Mouse (Mus musculus): ENCODE results near the gene Ank. TPM values are rescaled to one million over a fixed set of nuclear protein-coding genes. Genes with fewer than 3 reads are reported as not detected.

Gene Ank
- polyA plus RNA-seq, 1 experiment from 2014 or later, result 11.0 TPM

DNA sequence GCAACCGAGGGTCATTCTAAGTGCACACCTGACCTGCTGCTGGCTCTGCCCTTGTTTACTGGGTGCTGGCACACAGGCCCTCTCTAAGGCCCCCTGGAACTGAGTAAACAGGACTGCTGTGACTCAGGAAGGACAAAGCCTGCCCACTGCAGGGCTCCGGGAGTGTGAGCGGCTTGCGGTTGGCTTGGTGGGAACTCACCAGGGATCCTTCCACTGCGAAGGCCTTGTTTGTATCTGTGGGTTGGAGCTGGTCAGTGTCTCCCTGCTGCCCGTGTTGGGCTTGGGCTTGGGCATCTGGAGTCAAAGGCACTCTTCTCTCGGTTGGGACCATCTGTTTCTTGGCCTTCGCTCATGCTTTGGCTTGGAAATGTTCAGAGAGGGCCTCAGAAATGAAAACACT is 129.1 kb downstream of the Ank start:
- Histone ChIP-seq H3K27ac (no peak overlapping the region), H3K9ac (ENCODE audit: low read depth, low read length) (no peak overlapping the region), H3K36me3 (ENCODE audit: insufficient read depth, low read length) (peaks cover 11% of the 10 kb centered on the region), H3K9me3 (replicated peaks; ENCODE audit: low read length) (no peaks in the 10 kb centered on the region), H3K4me1 (replicated peaks; ENCODE audit: insufficient read depth, low read length) (no peaks in the 10 kb centered on the region), H3K27me3 (ENCODE audit: insufficient read depth, low read length) (no peaks in the 10 kb centered on the region), H3K4me3 (replicated peaks; ENCODE audit: low read depth, low read length) (no peak overlapping the region), H3K4me2 (ENCODE audit: low read length) (no peak overlapping the region)
- DNase-seq (ENCODE audit: low spot score), result no peak
- TF ChIP-seq CTCF (IDR thresholded peaks at IDR 0.05; ENCODE audit: low read depth), result no peak
- 68% methylated on average over 8 of the region's 8 CpGs for WGBS
- no peak for ATAC-seq (replicated peaks; ENCODE audit: low FRiP score, low read depth)

DNA sequence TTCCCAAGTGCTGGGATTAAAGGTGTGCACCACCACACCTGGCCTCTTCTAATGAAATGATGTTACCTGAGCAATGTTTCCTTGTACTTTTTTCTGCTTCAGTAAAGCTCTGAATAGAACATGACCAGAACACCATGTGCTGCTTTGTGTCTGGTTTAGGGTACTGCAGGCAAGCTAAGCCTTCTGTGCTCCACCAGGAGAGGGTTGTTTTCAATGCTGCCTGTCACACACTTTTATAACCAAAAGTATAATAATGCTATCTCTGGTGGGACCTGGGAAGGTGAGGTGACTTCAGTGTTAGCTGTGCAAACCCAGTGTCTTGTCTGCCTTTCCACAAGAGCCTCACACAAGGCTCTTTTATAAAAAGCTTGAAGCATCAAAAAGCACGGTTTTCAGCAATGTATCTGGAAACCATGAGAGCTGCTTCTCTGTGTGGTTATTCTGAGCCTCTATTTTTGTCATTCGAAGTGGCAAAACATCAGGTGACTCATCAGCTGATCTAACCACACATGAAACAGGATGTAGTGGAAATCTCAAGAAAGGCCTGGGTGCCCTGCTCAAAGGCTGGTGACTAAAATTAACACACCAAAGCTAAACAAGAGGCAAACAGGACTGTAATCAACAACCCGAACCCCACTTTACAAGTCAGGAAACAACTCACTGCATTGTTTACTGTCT is 130.1 kb downstream of the Ank start:
- 67% methylated on average over 3 of the region's 3 CpGs for WGBS
- Histone ChIP-seq H3K4me1 (replicated peaks; ENCODE audit: insufficient read depth, low read length) (no peaks in the 10 kb centered on the region), H3K9me3 (replicated peaks; ENCODE audit: low read length) (no peaks in the 10 kb centered on the region), H3K4me2 (ENCODE audit: low read length) (no peak overlapping the region), H3K27ac (no peak overlapping the region), H3K36me3 (ENCODE audit: insufficient read depth, low read length) (peaks cover 12% of the 10 kb centered on the region), H3K4me3 (replicated peaks; ENCODE audit: low read depth, low read length) (no peak overlapping the region), H3K9ac (ENCODE audit: low read depth, low read length) (no peak overlapping the region), H3K27me3 (ENCODE audit: insufficient read depth, low read length) (no peaks in the 10 kb centered on the region)
- DNase-seq (ENCODE audit: low spot score), result no peak
- ATAC-seq (replicated peaks; ENCODE audit: low FRiP score, low read depth), result no peak
- TF ChIP-seq CTCF (IDR thresholded peaks at IDR 0.05; ENCODE audit: low read depth), result no peak

DNA sequence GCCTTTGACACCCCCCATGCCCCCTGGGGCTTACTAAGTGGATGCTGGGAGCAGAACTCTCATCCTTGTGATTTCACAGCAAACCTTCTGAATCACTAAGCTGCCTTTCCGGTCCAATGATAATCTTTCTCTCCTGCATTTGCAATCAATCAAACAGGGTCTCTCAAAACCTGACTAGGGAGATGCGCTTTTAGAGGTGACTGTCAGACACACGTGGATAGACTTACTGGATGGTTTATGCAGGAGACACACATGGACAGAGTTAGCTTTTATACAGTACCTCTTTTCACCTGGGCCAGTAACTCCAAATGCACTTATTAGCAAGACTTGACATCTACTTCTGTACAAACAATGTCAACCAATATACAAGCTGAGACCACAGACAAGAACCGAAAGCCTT is 131.0 kb downstream of the Ank start:
- TF ChIP-seq CTCF (IDR thresholded peaks at IDR 0.05; ENCODE audit: low read depth), result no peak
- no peak overlapping the region for H3K9ac ChIP-seq (ENCODE audit: low read depth, low read length)

DNA sequence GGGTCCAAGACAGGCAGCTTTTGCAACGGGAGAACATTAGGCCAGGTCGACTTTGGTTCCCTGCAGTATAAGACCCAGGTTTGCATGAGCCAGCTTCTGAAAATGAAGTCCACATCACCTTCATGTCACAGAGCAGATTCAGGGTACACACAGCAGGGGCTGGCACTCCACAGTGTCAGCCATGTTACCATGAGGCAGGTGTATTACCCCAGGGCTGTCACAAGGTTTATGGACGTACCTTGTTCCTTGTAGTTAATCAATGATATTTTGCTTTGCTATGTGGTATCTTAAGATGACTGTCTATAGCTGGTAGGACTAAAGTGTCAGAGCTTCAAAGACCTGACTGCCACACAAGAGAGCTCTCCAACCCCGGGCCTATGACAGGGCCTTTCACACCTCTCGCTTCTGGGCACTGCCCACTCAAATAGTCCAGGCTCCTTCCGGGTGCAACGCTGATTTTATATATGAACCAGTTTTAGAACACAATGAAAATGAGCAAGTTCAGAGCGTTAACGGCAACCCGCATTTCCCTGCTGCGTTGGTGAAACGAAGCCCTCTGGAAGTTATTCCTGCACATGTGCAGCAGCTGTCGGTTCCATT is 132.4 kb downstream of the Ank start:
- H3K4me3 ChIP-seq (replicated peaks; ENCODE audit: low read depth, low read length), result no peak overlapping the region
- DNase-seq (ENCODE audit: low spot score) (no peak), ATAC-seq (replicated peaks; ENCODE audit: low FRiP score, low read depth) (no peak; the same call in 1 of the 2 replicates)
- no peaks in the 10 kb centered on the region for H3K27me3 ChIP-seq (ENCODE audit: insufficient read depth, low read length)
- H3K36me3 ChIP-seq (ENCODE audit: insufficient read depth, low read length), result peaks cover 12% of the 10 kb centered on the region; the same call in 1 of the 2 replicates
- no peak for TF ChIP-seq CTCF (IDR thresholded peaks at IDR 0.05; ENCODE audit: low read depth)
- H3K9ac ChIP-seq (ENCODE audit: low read depth, low read length), result no peak overlapping the region
- 75% methylated on average over 13 of the region's 13 CpGs for WGBS
- no peak overlapping the region for H3K27ac ChIP-seq
- H3K4me2 ChIP-seq (ENCODE audit: low read length), result no peak overlapping the region
- H3K4me1 ChIP-seq (replicated peaks; ENCODE audit: insufficient read depth, low read length), result no peaks in the 10 kb centered on the region
- no peaks in the 10 kb centered on the region for H3K9me3 ChIP-seq (replicated peaks; ENCODE audit: low read length)

More for the DNA sequence above, 131.0 kb downstream of the Ank start:
- Histone ChIP-seq H3K4me3 (replicated peaks; ENCODE audit: low read depth, low read length) (no peak overlapping the region), H3K9me3 (replicated peaks; ENCODE audit: low read length) (no peaks in the 10 kb centered on the region), H3K27me3 (ENCODE audit: insufficient read depth, low read length) (no peaks in the 10 kb centered on the region), H3K27ac (no peak overlapping the region), H3K36me3 (ENCODE audit: insufficient read depth, low read length) (peaks cover 12% of the 10 kb centered on the region), H3K4me1 (replicated peaks; ENCODE audit: insufficient read depth, low read length) (no peaks in the 10 kb centered on the region), H3K4me2 (ENCODE audit: low read length) (no peak overlapping the region)
- ATAC-seq (replicated peaks; ENCODE audit: low FRiP score, low read depth) (no peak), DNase-seq (ENCODE audit: low spot score) (no peak)
- 87% methylated on average over 4 of the region's 4 CpGs for WGBS

DNA sequence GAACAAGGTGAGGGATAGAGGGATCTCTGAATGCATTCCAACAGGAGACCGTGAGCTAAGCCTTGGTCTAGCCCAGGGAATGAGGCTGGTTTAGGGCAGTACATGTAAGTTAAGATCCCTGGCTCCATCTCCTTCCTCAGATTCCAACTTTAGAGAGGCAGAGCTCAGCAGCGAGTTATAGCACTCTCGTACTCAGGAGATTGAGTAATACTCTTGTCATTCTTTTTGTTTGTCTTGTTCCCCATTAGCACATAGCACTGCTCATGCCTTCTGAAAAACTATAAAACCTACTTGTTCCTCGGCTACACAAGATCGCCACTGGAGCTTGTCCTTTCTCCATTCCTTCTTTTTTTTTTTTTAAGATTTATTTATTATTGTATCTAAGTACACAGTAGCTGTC is 134.0 kb downstream of the Ank start:
- Histone ChIP-seq H3K9me3 (replicated peaks; ENCODE audit: low read length) (no peaks in the 10 kb centered on the region), H3K4me3 (replicated peaks; ENCODE audit: low read depth, low read length) (no peak overlapping the region), H3K9ac (ENCODE audit: low read depth, low read length) (no peak overlapping the region), H3K27ac (no peak overlapping the region), H3K4me1 (replicated peaks; ENCODE audit: insufficient read depth, low read length) (no peaks in the 10 kb centered on the region), H3K36me3 (ENCODE audit: insufficient read depth, low read length) (peaks cover 8% of the 10 kb centered on the region; the same call in 1 of the 2 replicates), H3K27me3 (ENCODE audit: insufficient read depth, low read length) (no peaks in the 10 kb centered on the region), H3K4me2 (ENCODE audit: low read length) (no peak overlapping the region)
- DNase-seq (ENCODE audit: low spot score) (no peak), ATAC-seq (replicated peaks; ENCODE audit: low FRiP score, low read depth) (no peak)
- WGBS, result 85% methylated on average over 5 of the region's 5 CpGs
- no peak for TF ChIP-seq CTCF (IDR thresholded peaks at IDR 0.05; ENCODE audit: low read depth)

DNA sequence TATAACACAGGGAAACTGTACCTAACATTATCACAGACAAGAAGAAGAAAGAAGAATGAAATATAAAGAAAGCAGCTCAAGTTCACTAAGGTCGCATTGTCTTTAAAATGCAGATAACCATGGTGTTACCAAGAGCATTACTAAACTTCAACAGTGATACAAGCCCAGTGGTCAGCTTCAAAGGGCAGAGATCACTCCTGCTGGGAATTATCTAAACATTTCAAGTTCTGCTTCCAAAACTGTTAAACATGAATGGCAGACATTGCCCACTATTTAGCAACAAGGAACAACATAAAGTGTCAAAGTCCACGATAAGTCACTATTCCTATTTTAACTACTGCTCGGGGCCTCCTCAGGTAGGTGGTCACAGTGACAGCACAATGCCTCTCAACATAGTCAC is 138.1 kb downstream of the Ank start:
- 87% methylated on average over 3 of the region's 3 CpGs for WGBS
- Histone ChIP-seq H3K9me3 (replicated peaks; ENCODE audit: low read length) (no peaks in the 10 kb centered on the region), H3K4me1 (replicated peaks; ENCODE audit: insufficient read depth, low read length) (no peaks in the 10 kb centered on the region), H3K4me3 (replicated peaks; ENCODE audit: low read depth, low read length) (no peak overlapping the region), H3K9ac (ENCODE audit: low read depth, low read length) (no peak overlapping the region), H3K27ac (no peak overlapping the region), H3K27me3 (ENCODE audit: insufficient read depth, low read length) (no peaks in the 10 kb centered on the region), H3K36me3 (ENCODE audit: insufficient read depth, low read length) (peaks cover 17% of the 10 kb centered on the region; the same call in 1 of the 2 replicates), H3K4me2 (ENCODE audit: low read length) (no peak overlapping the region)
- no peak for DNase-seq (ENCODE audit: low spot score)
- no peak for TF ChIP-seq CTCF (IDR thresholded peaks at IDR 0.05; ENCODE audit: low read depth)
- ATAC-seq (replicated peaks; ENCODE audit: low FRiP score, low read depth), result no peak

Measured in kidney, postnatal 0 days (tissue).